Mouse (Mus musculus): Measurements from ENCODE around the gene Zfp1. TPM values are rescaled to one million over a fixed set of nuclear protein-coding genes. Genes with fewer than 3 reads are reported as not detected.

Zfp1 gene
- total RNA-seq, 2 experiments from 2014 or later, result 8.6 to 9.4 TPM

- peak; percentile 76 for DNase-seq (ENCODE audit: low spot score)
Observed at GRCm38 (mm10) chr8:111712588-111712987, 69.4 kb downstream of the Zfp1 start.

GRCm38 (mm10) chr8:111713291-111713690 lies 70.1 kb downstream of the Zfp1 start:
- no peak for DNase-seq (ENCODE audit: low spot score)

- no peak for DNase-seq (ENCODE audit: low spot score)
Observed at GRCm38 (mm10) chr8:111713817-111714216, 70.6 kb downstream of the Zfp1 start.

- no peak for DNase-seq (ENCODE audit: low spot score)
Observed at GRCm38 (mm10) chr8:111714295-111714694, 71.1 kb downstream of the Zfp1 start.

- no peak for DNase-seq (ENCODE audit: low spot score)
Observed at GRCm38 (mm10) chr8:111715514-111715913, 72.3 kb downstream of the Zfp1 start.

GRCm38 (mm10) chr8:111716603-111717487 lies 73.6 kb downstream of the Zfp1 start:
- DNase-seq (ENCODE audit: low spot score), result peak; percentile 93

GRCm38 (mm10) chr8:111717488-111717792 lies 74.2 kb downstream of the Zfp1 start:
- DNase-seq (ENCODE audit: low spot score), result no peak

GRCm38 (mm10) chr8:111717866-111718265 lies 74.7 kb downstream of the Zfp1 start:
- no peak for DNase-seq (ENCODE audit: low spot score)

GRCm38 (mm10) chr8:111718937-111719336 lies 75.7 kb downstream of the Zfp1 start:
- DNase-seq (ENCODE audit: low spot score), result no peak

- no peak for DNase-seq (ENCODE audit: low spot score)
Observed at GRCm38 (mm10) chr8:111720115-111720544, 76.9 kb downstream of the Zfp1 start.

Small RNAs within 50 kb of the gene (microRNA-seq; reads per million reads assigned to microRNA genes)
- gene Mir7076, result not detected

Other genes with a start within 250 kb of the Zfp1 start
- under 1 TPM; 0.66 to 0.88 TPM for gene Fa2h, start 249.6 kb upstream of the Zfp1 start, total RNA-seq (2021)
- gene Wdr59, start 121.3 kb upstream of the Zfp1 start, total RNA-seq (2021), result 1 to 10 TPM; 7.5 to 8.3 TPM
- gene Znrf1, start 107.3 kb upstream of the Zfp1 start, total RNA-seq (2021), result 10 to 100 TPM; 59.5 to 67.8 TPM
- gene Ldhd, start 13.0 kb upstream of the Zfp1 start, total RNA-seq (2021), result 10 to 100 TPM; 30.3 to 31.4 TPM
- under 1 TPM in 1 of 2 experiments, not detected in 1; 0.71 TPM for gene Ctrb1, start 47.6 kb downstream of the Zfp1 start, total RNA-seq (2021)
- gene Bcar1, start 100.4 kb downstream of the Zfp1 start, total RNA-seq (2021), result 10 to 100 TPM; 10.6 to 10.8 TPM
- 10 to 100 TPM; 17.8 to 21.0 TPM for gene Cfdp1, start 210.9 kb downstream of the Zfp1 start, total RNA-seq (2021)
- gene Tmem170, start 233.3 kb downstream of the Zfp1 start, total RNA-seq (2021), result 1 to 10 TPM; 2.0 to 2.3 TPM

Data from gastrocnemius, adult 18-20 months (tissue).